Mouse (Mus musculus) spleen, adult 2 months (tissue): ENCODE results near the gene Rtn4rl2. TPM values are rescaled to one million over a fixed set of nuclear protein-coding genes. Genes with fewer than 3 reads are reported as not detected.

Experiments used
- DNase-seq, 2 experiments: peaks; one replicate each; pipeline versions ENCODE4 v3.0.0 to v3.0.0-alpha.2; 2012 to 2021; ENCODE audit warnings: low spot score in 2 of 2, low read depth in 1 of 2
- H3K27ac ChIP-seq: fragments of 200-500 bp; 2 replicates; pipeline ENCODE4 v1.5.1; 2012; ENCODE audit warnings: low read length, inconsistent platforms; ENCODE audit not compliant: insufficient read depth
- H3K27me3 ChIP-seq: fragments of 200-500 bp; 2 replicates; pipeline ENCODE4 v1.6.1; 2012; ENCODE audit warnings: mild to moderate bottlenecking, moderate library complexity, low read length, inconsistent platforms; ENCODE audit not compliant: control insufficient read depth, insufficient read depth
- H3K36me3 ChIP-seq: fragments of 200-500 bp; 2 replicates; pipeline ENCODE4 v1.6.1; 2012; ENCODE audit warnings: mild to moderate bottlenecking, low read length, inconsistent platforms; ENCODE audit not compliant: control insufficient read depth, insufficient read depth
- H3K4me1 ChIP-seq: fragments of 200-500 bp; 2 replicates; pipeline ENCODE4 v1.6.1; 2011; ENCODE audit warnings: inconsistent platforms; ENCODE audit not compliant: control insufficient read depth, insufficient read depth, insufficient read length
- H3K4me3 ChIP-seq: fragments of 200-500 bp; 2 replicates; pipeline ENCODE4 v1.5.1; 2011; ENCODE audit warnings: mild to moderate bottlenecking, inconsistent platforms; ENCODE audit not compliant: insufficient read depth, insufficient read length; ENCODE audit errors: extremely low read depth
- CTCF ChIP-seq: fragments of 200-500 bp; IDR thresholded peaks from 2 replicates; pipeline ENCODE4 v1.5.1; 2011; ENCODE audit warnings: mild to moderate bottlenecking, inconsistent platforms; ENCODE audit not compliant: insufficient read depth, insufficient read length, insufficient replicate concordance; ENCODE audit errors: extremely low read depth
- POLR2A ChIP-seq: fragments of 200-500 bp; IDR thresholded peaks from 2 replicates; pipeline ENCODE4 v1.6.1; 2011; ENCODE audit warnings: low read depth, low read length, inconsistent platforms
- WGBS: fragments of 180-500 bp; shearing (Covaris S2); methylation state at CpG from one replicate; pipeline ENCODE4 v1.1.7; 2018; 5-methylcytosine and 5-hydroxymethylcytosine counted together
- polyA plus RNA-seq: library from polyadenylated mRNA; depleted of rRNA; stranded (reverse); fragments of >200 nt; gene quantifications from 2 replicates; pipeline ENCODE4 v1.2.3, GENCODE M21; 2012

Rtn4rl2 gene
- polyA plus RNA-seq, 1 experiment: 3.0 TPM

DNA sequence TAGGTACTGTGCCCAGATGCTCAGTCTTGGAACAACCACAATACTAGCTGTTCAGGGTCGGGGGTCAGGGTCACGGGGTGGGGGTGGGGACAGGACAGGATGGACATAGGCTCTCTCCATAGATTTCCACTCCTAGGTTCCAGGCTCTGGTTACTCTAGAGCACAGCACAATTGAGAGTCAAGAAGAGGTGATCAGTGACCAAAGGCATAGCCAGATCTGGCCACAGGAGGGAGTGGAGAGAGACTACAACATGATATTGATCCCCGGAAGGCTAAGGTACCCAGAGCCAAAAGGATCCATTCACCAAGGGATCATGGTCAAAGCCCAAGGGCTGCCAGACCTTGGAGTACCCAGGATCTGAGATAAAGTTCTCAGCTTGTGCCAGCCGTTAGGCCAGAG, 1.9 kb downstream of the Rtn4rl2 start:
- no peak overlapping the region for H3K4me3 ChIP-seq
- H3K27me3 ChIP-seq: peaks cover 25% of the 10 kb centered on the region
- H3K27ac ChIP-seq: no peak overlapping the region
- H3K4me1 ChIP-seq: peaks cover 11% of the 10 kb centered on the region
- H3K36me3 ChIP-seq: no peaks in the 10 kb centered on the region
- WGBS: 74% methylated on average over 4 of the region's 4 CpGs
- DNase-seq: no peak
- TF ChIP-seq POLR2A (no peak), CTCF (no peak)

GRCm38 (mm10) chr2:84883942-84884341, 2.6 kb downstream of the Rtn4rl2 start:
- Histone ChIP-seq H3K4me3 (no peak overlapping the region), H3K27ac (no peak overlapping the region), H3K4me1 (peaks cover 11% of the 10 kb centered on the region), H3K27me3 (peaks cover 24% of the 10 kb centered on the region), H3K36me3 (no peaks in the 10 kb centered on the region)
- 75% methylated on average over 4 of the region's 4 CpGs for WGBS
- DNase-seq: no peak
- TF ChIP-seq CTCF (no peak), POLR2A (no peak)

DNA sequence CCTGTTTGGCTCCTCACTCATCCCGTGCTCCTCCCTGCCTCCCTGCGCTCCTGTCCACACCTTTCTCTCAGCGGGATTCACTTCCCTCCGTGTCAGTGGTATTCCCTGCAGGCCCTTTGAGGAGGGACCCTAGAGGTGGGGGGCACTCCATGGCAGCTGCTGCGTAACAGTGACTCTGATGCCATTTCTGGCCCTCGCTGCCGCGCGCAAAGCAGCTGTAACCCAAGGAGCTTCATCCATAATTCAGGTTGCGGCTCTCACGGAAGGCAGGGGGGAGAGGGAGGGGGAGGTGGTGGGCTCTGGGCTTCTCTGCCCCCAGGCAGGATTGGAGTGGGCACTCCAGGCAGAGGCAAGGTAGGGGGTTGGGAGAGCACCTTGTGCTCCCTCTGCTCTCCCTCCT, 3.0 kb downstream of the Rtn4rl2 start:
- Histone ChIP-seq H3K4me3 (no peak overlapping the region), H3K4me1 (peaks cover 11% of the 10 kb centered on the region), H3K27me3 (peaks cover 22% of the 10 kb centered on the region), H3K27ac (no peak overlapping the region), H3K36me3 (no peaks in the 10 kb centered on the region)
- 17% methylated on average over 11 of the region's 11 CpGs for WGBS
- DNase-seq: no peak
- TF ChIP-seq POLR2A: no peak
- TF ChIP-seq CTCF: no peak

DNA sequence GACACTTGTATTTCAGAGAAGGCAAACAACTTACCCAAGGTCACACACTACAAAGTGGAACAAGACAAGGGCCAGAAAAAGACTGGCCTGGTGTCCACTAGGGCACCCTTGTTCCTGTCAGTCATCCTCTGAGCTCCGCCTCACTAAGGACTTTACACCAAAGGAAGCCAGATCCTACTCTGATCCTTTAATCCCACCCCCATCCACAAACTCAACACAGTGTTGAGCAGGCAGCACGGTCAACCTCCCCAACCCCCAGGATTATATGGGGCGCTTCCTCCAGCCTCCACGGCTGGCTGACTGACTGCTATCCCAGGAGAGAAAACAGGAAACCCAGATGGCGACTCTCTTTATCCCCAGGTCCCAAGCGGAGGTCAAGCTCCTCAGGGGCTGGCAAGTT, 3.4 kb downstream of the Rtn4rl2 start:
- 24% methylated on average over 6 of the region's 6 CpGs for WGBS
- Histone ChIP-seq H3K4me1 (peaks cover 11% of the 10 kb centered on the region), H3K27ac (no peak overlapping the region), H3K36me3 (no peaks in the 10 kb centered on the region), H3K4me3 (no peak overlapping the region), H3K27me3 (peaks cover 21% of the 10 kb centered on the region)
- no peak for TF ChIP-seq CTCF
- TF ChIP-seq POLR2A: no peak
- DNase-seq: no peak

GRCm38 (mm10) chr2:84882606-84883005, 3.9 kb downstream of the Rtn4rl2 start:
- no peak for TF ChIP-seq POLR2A
- TF ChIP-seq CTCF: no peak
- Histone ChIP-seq H3K4me1 (peaks cover 9% of the 10 kb centered on the region), H3K27me3 (peaks cover 18% of the 10 kb centered on the region), H3K27ac (no peak overlapping the region), H3K4me3 (no peak overlapping the region), H3K36me3 (no peaks in the 10 kb centered on the region)
- 14% methylated on average over 23 of the region's 23 CpGs for WGBS
- DNase-seq: no peak

DNA sequence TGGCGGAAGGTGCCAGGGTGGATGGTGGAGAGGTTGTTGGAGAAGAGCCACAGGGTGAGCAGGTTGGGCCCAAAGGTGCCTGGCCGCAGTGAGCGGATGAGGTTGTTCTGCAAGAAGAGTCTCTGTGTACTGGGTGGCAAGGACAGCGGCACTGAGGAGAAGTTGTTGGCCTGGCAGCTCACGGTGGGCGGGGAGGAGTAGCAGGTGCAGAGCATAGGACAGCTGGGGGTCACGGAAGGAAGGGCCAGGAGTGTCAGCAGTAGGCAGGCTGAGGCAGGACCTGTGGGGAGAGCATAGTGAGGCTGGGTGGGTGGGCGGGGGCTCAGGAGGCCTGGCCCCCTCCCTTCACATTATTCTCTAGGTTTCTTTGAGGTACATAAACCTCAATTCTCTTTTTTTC, 5.9 kb downstream of the Rtn4rl2 start:
- no peak for DNase-seq
- 62% methylated on average over 8 of the region's 8 CpGs for WGBS
- H3K36me3 ChIP-seq: no peaks in the 10 kb centered on the region
- no peaks in the 10 kb centered on the region; the same call in 1 of the 2 replicates for H3K4me1 ChIP-seq
- H3K27ac ChIP-seq: no peak overlapping the region
- H3K4me3 ChIP-seq: no peak overlapping the region
- no peak for TF ChIP-seq CTCF
- no peak for TF ChIP-seq POLR2A
- peaks cover 3% of the 10 kb centered on the region; the same call in 1 of the 2 replicates for H3K27me3 ChIP-seq

DNA sequence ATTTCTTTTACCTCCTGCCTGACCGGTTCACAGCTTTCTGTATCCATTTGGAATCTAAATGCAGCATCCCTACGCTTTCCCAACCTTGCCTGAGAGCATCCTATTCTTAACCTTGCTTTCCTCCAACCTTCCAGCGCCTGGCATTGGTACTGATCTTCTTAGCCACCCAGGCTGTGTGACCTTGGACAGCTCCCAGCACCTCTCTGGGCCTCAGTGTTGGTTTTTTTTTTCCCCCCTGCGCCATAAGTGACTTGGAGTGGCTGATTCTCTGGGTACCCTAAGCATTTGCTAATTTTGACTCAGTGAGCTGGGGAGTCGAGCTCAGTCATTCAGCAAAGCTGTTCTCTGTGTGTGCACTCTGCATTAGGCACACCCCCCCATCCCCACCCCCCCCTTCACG, 10.7 kb downstream of the Rtn4rl2 start:
- DNase-seq: no peak
- Histone ChIP-seq H3K4me1 (peaks cover 14% of the 10 kb centered on the region), H3K36me3 (no peaks in the 10 kb centered on the region), H3K27me3 (peaks cover 13% of the 10 kb centered on the region), H3K4me3 (no peak overlapping the region), H3K27ac (no peak overlapping the region)
- TF ChIP-seq POLR2A (no peak), CTCF (no peak)
- 69% methylated on average over 6 of the region's 6 CpGs for WGBS
